Mouse (Mus musculus) midbrain, embryonic 12.5 days (tissue): ENCODE data around the gene Agap3. TPM values are rescaled to one million over a fixed set of nuclear protein-coding genes. Genes with fewer than 3 reads are reported as not detected.

Source experiments
- ATAC-seq: fragments of 200-750 bp; cut with Nextera tagmentation; 2 replicates; pipeline ENCODE4 v1.8.0; 2017; ENCODE audit warnings: low read depth, moderate TSS enrichment, moderate library complexity; ENCODE audit not compliant: low FRiP score
- H3K27ac ChIP-seq: fragments of 300-500 bp; sonication (generic); replicated peaks from 2 replicates; pipeline ENCODE4 v1.5.1; 2016; ENCODE audit warnings: mild to moderate bottlenecking
- H3K27me3 ChIP-seq: fragments of 300-500 bp; sonication (generic); 2 replicates; pipeline ENCODE4 v1.6.1; 2016; ENCODE audit warnings: mild to moderate bottlenecking
- H3K36me3 ChIP-seq: fragments of 300-500 bp; sonication (generic); 2 replicates; pipeline ENCODE4 v1.6.1; 2016
- H3K4me1 ChIP-seq: fragments of 300-500 bp; sonication (generic); 2 replicates; pipeline ENCODE4 v1.6.1; 2016
- H3K4me2 ChIP-seq: fragments of 300-500 bp; sonication (generic); replicated peaks from 2 replicates; pipeline ENCODE4 v1.6.1; 2016; ENCODE audit warnings: mild to moderate bottlenecking, moderate library complexity
- H3K4me3 ChIP-seq: fragments of 300-500 bp; sonication (generic); 2 replicates; pipeline ENCODE4 v1.5.1; 2016; ENCODE audit warnings: mild to moderate bottlenecking
- H3K9ac ChIP-seq: fragments of 300-500 bp; sonication (generic); replicated peaks from 2 replicates; pipeline ENCODE4 v1.6.1; 2016; ENCODE audit warnings: mild to moderate bottlenecking, moderate library complexity
- H3K9me3 ChIP-seq: fragments of 300-500 bp; sonication (generic); 2 replicates; pipeline ENCODE4 v1.6.1; 2016; ENCODE audit warnings: mild to moderate bottlenecking
- WGBS: fragments of 180-500 bp; shearing (Covaris S2); methylation state at CpG from one replicate; pipeline ENCODE4 v1.1.7; 2016; 5-methylcytosine and 5-hydroxymethylcytosine counted together
- polyA plus RNA-seq: library from polyadenylated mRNA; unstranded; fragments of >200 nt; fragmentation: Nextera tagmentation; extraction: Ambion mirVana; gene quantifications from 2 replicates; pipeline ENCODE4 v1.2.1, GENCODE M21; 2016

The Agap3 gene
- polyA plus RNA-seq, 1 experiment from 2014 or later, result 60.4 TPM

DNA sequence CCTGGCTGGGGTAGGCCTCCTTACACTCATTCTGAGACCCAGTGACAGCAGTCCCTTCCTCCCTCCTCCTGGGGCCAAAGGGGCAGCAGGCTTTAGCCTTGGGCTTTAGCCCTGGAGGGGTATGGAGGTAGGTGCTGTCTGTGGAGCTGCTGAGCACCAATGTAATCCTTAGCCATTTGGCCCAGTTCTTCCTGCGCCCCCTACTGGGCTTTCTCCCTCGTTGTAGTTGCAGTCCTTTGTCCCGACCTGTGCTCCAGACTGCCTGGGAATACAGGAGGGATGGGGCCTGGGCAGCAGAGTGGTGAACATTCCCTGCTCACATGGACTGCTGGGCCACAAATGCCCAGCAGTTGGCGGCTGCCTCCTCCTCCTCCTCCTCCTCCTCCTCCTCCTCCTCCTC lies 29.7 kb downstream of the Agap3 start:
- Histone ChIP-seq H3K9me3 (no peaks in the 10 kb centered on the region), H3K4me2 (no peak overlapping the region), H3K27me3 (peaks cover 25% of the 10 kb centered on the region), H3K9ac (no peak overlapping the region), H3K27ac (peak overlapping the region; percentile 54), H3K4me1 (peaks cover 67% of the 10 kb centered on the region), H3K4me3 (no peak overlapping the region), H3K36me3 (peaks cover 73% of the 10 kb centered on the region)
- WGBS, result 4% methylated on average over 4 of the region's 4 CpGs
- peak; percentile 57 for ATAC-seq

DNA sequence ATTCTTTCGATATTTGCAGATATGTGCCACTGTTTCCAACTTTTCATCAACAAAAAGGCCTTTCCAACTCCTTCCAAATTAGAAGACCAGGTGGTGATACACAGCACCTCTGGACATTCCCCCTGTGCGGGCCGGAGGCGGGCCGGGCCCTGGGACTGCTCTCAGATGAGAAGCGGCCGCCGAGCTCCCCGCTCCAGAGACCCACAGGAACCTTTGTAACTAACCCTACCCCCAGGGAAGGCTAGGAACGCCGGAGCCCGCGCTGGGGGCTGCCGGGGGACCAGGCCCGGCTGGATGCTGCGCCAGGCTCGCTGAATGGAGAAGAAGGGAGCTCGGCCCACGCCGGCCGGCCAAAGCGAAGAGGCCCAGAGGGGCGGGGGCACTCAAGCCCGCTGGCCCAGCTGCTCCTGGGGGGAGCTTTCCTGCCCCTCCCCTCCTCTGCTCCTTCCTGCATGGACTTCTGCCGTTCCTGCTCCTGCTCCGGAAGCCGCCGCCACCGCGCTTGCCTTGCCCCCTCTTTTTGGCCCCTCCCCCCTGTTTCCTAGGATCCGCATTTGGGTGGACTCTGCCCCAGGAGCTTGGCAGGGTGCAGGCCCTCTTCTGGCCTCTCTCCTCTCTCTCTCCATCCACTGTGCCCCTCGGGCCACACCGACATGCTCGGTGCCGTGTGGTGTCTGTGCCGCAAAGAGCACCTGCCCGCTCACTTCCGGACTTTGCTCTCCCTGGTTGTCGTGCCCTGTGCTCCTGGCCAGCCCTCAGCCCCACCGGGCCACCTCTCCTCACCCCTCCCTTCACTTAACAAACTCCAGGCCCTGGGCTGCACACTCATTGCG lies 30.5 kb downstream of the Agap3 start:
- ATAC-seq, result no peak
- Histone ChIP-seq H3K9me3 (no peaks in the 10 kb centered on the region), H3K4me1 (peaks cover 67% of the 10 kb centered on the region), H3K27me3 (peaks cover 25% of the 10 kb centered on the region), H3K4me3 (no peak overlapping the region), H3K9ac (peak overlapping the region; percentile 32), H3K27ac (peak overlapping the region; percentile 54), H3K36me3 (peaks cover 75% of the 10 kb centered on the region), H3K4me2 (no peak overlapping the region)
- 35% methylated on average over 41 of the region's 41 CpGs for WGBS

GRCm38 (mm10) chr5:24483326-24483725 lies 31.3 kb downstream of the Agap3 start:
- H3K9me3 ChIP-seq, result no peaks in the 10 kb centered on the region
- peak; percentile 27; the same call in 1 of the 2 replicates for ATAC-seq
- 28% methylated on average over 11 of the region's 11 CpGs for WGBS
- H3K27ac ChIP-seq, result peak overlapping the region; percentile 30
- H3K27me3 ChIP-seq, result peaks cover 24% of the 10 kb centered on the region
- peaks cover 75% of the 10 kb centered on the region for H3K36me3 ChIP-seq
- H3K4me3 ChIP-seq, result no peak overlapping the region
- no peak overlapping the region for H3K4me2 ChIP-seq
- no peak overlapping the region for H3K9ac ChIP-seq
- H3K4me1 ChIP-seq, result peaks cover 67% of the 10 kb centered on the region

DNA sequence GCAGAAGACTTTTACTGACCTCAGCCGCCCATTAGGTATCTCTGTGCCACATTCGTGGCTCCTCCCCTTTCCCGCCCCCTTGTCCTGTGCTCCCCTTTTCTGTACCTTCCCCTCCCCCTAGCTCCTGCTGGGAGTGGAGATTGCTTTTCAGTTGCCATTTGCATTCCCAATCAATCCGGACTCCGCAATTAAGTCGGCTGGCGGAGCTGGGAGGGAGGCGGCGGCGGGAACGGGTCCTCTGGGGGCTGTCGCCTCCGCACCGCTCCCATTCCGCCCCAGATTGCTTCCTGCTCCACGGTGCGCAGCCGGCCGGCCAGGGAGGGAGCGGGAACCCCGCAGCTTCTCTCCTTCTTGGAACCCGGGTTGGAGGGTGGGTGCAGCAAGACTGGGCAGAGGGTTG lies 33.0 kb downstream of the Agap3 start:
- 22% methylated on average over 22 of the region's 22 CpGs for WGBS
- peaks cover 75% of the 10 kb centered on the region for H3K36me3 ChIP-seq
- H3K4me3 ChIP-seq, result no peak overlapping the region
- peak overlapping the region; percentile 39 for H3K27ac ChIP-seq
- peaks cover 61% of the 10 kb centered on the region for H3K4me1 ChIP-seq
- peak overlapping the region; percentile 41 for H3K4me2 ChIP-seq
- no peak for ATAC-seq
- peak overlapping the region; percentile 26; the same call in 1 of the 2 replicates for H3K9ac ChIP-seq
- H3K27me3 ChIP-seq, result peaks cover 22% of the 10 kb centered on the region
- no peaks in the 10 kb centered on the region for H3K9me3 ChIP-seq

GRCm38 (mm10) chr5:24486097-24486496 lies 34.1 kb downstream of the Agap3 start:
- Histone ChIP-seq H3K27me3 (peaks cover 22% of the 10 kb centered on the region), H3K9ac (no peak overlapping the region), H3K9me3 (no peaks in the 10 kb centered on the region), H3K27ac (peak overlapping the region; percentile 39; the same call in 1 of the 2 replicates), H3K4me3 (no peak overlapping the region), H3K4me1 (peaks cover 50% of the 10 kb centered on the region), H3K36me3 (peaks cover 74% of the 10 kb centered on the region), H3K4me2 (no peak overlapping the region)
- no peak for ATAC-seq
- WGBS, result under 1% methylated on average over 8 of the region's 8 CpGs

DNA sequence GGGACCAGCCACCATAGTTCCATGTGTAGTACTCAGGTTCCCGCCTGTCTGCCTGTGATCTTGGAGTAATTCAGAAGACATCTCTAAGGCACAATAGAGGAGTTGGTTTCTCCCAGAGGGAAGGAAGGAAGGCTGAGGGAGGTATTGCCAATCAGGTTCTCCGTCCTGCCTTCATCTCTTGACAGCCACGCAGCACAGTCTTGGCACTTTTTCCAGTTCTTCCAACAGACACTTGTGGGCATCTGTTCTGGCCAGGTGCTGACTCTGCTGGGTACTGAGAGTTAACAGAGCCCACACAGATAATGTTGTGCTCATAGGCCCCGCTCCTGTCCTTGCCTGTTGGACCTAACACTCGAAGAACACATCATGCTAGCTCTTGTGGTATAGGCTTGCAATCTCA lies 34.8 kb downstream of the Agap3 start:
- WGBS, result 96% methylated on average over 5 of the region's 5 CpGs
- no peak for ATAC-seq
- peaks cover 22% of the 10 kb centered on the region for H3K27me3 ChIP-seq

GRCm38 (mm10) chr5:24490413-24490920 lies 38.5 kb downstream of the Agap3 start:
- 89% methylated on average over 14 of the region's 14 CpGs for WGBS
- peaks cover 18% of the 10 kb centered on the region for H3K4me1 ChIP-seq
- no peak for ATAC-seq
- no peaks in the 10 kb centered on the region for H3K9me3 ChIP-seq
- no peak overlapping the region for H3K9ac ChIP-seq
- H3K27me3 ChIP-seq, result no peaks in the 10 kb centered on the region
- no peak overlapping the region for H3K4me3 ChIP-seq
- peaks cover 87% of the 10 kb centered on the region for H3K36me3 ChIP-seq
- H3K27ac ChIP-seq, result no peak overlapping the region
- H3K4me2 ChIP-seq, result no peak overlapping the region

More for the DNA sequence above, 34.8 kb downstream of the Agap3 start:
- Histone ChIP-seq H3K36me3 (peaks cover 75% of the 10 kb centered on the region), H3K9me3 (no peaks in the 10 kb centered on the region), H3K4me3 (no peak overlapping the region), H3K9ac (no peak overlapping the region), H3K4me1 (peaks cover 43% of the 10 kb centered on the region), H3K27ac (no peak overlapping the region), H3K4me2 (no peak overlapping the region)

DNA sequence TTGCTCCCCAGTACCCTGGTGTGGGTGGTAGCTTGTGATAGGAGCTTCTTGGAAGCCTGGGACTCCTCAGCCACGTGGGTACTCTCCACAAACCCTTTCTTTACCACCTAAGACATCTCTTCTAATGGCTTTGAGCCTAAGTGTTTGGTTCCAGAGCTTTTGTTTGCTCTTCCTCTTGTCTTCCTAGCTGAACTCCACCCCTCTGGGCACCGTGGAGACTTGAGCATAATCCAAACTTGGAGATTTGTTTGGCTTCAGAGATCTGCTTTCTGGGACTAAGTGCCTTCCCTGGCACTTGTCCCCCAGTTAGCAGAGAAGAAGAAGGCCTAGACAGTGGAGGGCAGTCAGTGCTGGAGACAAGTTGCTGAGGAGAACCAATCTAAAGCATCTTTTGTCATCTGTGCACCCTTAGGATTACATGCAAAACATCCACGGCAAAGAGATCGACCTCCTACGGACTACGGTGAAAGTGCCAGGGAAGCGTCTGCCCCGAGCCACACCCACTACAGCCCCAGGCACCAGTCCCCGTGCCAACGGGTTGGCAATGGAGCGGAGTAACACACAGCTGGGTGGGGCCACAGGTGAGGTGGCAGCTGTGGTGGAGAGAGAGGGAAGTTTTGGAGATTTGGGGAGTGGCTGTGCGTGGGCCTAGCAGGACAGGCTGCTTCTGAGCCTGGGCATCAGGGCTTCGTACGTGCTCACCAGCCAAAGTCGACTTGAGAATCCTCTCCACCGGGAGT lies 40.7 kb downstream of the Agap3 start:
- H3K9me3 ChIP-seq, result no peaks in the 10 kb centered on the region
- 88% methylated on average over 16 of the region's 16 CpGs for whole genome bisulfite sequencing
- no peaks in the 10 kb centered on the region for H3K27me3 ChIP-seq
- peaks cover 93% of the 10 kb centered on the region for H3K36me3 ChIP-seq
- no peak overlapping the region for H3K9ac ChIP-seq
- no peak overlapping the region for H3K4me2 ChIP-seq
- H3K27ac ChIP-seq, result no peak overlapping the region
- ATAC-seq, result no peak
- peaks cover 30% of the 10 kb centered on the region for H3K4me1 ChIP-seq
- no peak overlapping the region for H3K4me3 ChIP-seq

GRCm38 (mm10) chr5:24495019-24495418 lies 43.0 kb downstream of the Agap3 start:
- Histone ChIP-seq H3K27me3 (no peaks in the 10 kb centered on the region), H3K36me3 (peaks cover 92% of the 10 kb centered on the region), H3K4me2 (no peak overlapping the region), H3K4me1 (peaks cover 41% of the 10 kb centered on the region), H3K9me3 (no peaks in the 10 kb centered on the region), H3K4me3 (no peak overlapping the region), H3K9ac (no peak overlapping the region), H3K27ac (0 out of 2 replicates have a peak overlapping the region, but pooled peaks have one; percentile 8)
- WGBS, result 79% methylated on average over 15 of the region's 15 CpGs
- no peak for ATAC-seq

DNA sequence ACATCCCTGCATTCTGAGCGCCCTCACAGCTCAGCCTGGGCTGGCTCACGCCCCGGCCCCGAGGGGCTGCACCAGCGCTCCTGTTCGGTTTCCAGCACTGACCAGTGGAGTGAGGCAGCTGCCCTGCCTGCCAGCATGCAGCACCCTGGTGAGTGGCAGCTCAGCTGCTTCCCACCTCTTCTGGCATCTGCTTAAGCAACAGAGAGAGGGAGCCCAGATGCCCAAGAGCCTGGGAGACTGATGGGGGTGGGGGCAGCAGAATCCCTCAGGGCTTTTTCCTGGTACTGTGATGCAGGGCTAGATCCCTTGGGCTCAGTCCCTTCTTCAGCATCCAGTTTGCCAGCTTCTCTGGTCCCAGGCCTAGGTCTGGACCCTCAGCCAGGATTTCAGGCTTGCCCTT lies 44.8 kb downstream of the Agap3 start:
- H3K36me3 ChIP-seq, result peaks cover 95% of the 10 kb centered on the region
- peaks cover 41% of the 10 kb centered on the region for H3K4me1 ChIP-seq
- no peak overlapping the region for H3K4me2 ChIP-seq
- H3K4me3 ChIP-seq, result no peak overlapping the region
- H3K9me3 ChIP-seq, result no peaks in the 10 kb centered on the region
- no peak overlapping the region for H3K9ac ChIP-seq
- H3K27me3 ChIP-seq, result 0 out of 2 replicates have a peak, but pooled peaks cover under 1% of the 10 kb centered on the region
- ATAC-seq, result no peak
- WGBS, result 44% methylated on average over 6 of the region's 6 CpGs
- 0 out of 2 replicates have a peak overlapping the region, but pooled peaks have one; percentile 39 for H3K27ac ChIP-seq

- no peaks in the 10 kb centered on the region for H3K9me3 ChIP-seq
- H3K4me1 ChIP-seq, result peaks cover 41% of the 10 kb centered on the region
- 82% methylated on average over 12 of the region's 12 CpGs for WGBS
- H3K9ac ChIP-seq, result no peak overlapping the region
- ATAC-seq, result no peak
- 0 out of 2 replicates have a peak, but pooled peaks cover 7% of the 10 kb centered on the region for H3K27me3 ChIP-seq
- peaks cover 95% of the 10 kb centered on the region for H3K36me3 ChIP-seq
- H3K4me3 ChIP-seq, result no peak overlapping the region
- no peak overlapping the region for H3K4me2 ChIP-seq
- no peak overlapping the region for H3K27ac ChIP-seq
These were observed 45.5 kb downstream of the Agap3 start for GRCm38 (mm10) chr5:24497526-24497925.

DNA sequence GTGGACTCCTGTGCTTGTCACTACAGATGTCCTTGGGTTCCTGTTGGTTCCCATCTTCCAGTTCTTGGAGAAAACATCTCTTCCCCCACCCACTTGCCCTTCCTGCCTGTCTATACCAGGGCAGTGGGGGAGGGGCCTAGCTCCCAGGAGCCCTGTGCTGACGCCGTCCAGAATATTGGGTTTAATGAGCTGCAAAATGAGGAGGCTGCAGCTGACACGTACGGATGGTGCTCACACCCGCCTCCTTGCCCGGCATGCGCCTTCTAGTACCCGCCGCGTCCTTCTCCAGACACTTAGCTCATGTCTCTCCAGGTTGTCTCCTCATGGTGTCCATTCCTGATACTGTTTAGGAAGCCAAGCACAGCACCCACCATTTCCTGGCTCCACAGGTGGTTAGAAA lies 47.1 kb downstream of the Agap3 start:
- no peak overlapping the region for H3K4me2 ChIP-seq
- ATAC-seq, result no peak
- H3K4me3 ChIP-seq, result no peak overlapping the region
- 76% methylated on average over 10 of the region's 10 CpGs for WGBS
- peaks cover 41% of the 10 kb centered on the region for H3K4me1 ChIP-seq
- 0 out of 2 replicates have a peak overlapping the region, but pooled peaks have one; percentile 6 for H3K27ac ChIP-seq
- H3K9me3 ChIP-seq, result no peaks in the 10 kb centered on the region
- peaks cover 16% of the 10 kb centered on the region for H3K27me3 ChIP-seq
- H3K36me3 ChIP-seq, result peaks cover 86% of the 10 kb centered on the region
- H3K9ac ChIP-seq, result no peak overlapping the region
